In genomic region chr17:46618394-46618768, GRCm38 (mm10) we compare ENCODE assay signal across 9 mouse cellular contexts. TPM values are rescaled to one million over a fixed set of nuclear protein-coding genes. Genes with fewer than 3 reads are reported as not detected.
DNase-seq lines count a peak whose midpoint lies in the region; ATAC-seq and TF ChIP-seq lines count a peak whose summit lies in the region.
"Had no signal": no experiment of that assay in that cellular context is flagged by ENCODE, and none has a peak within 500 bp of the region (broad histone marks: within the 10 kb centered on the region; RNA-seq: fewer than 3 reads in every experiment).

No protein-coding gene starts in this region.

- no peak for DNase-seq in left cerebral cortex, adult 2 months (ENCODE audit: extremely low spot score in 1 of 2, low spot score in 2 of 2)
- DNase-seq in left cerebral cortex, adult 9 months (ENCODE audit: low spot score in 2 of 2) = no peak
- peak; percentile 50 for DNase-seq in forebrain, embryonic 10.5 days (ENCODE audit: extremely low spot score, low spot score)
- DNase-seq in urinary bladder, adult 18-20 months (ENCODE audit: low spot score in 2 of 2) = no peak
- DNase-seq in B cell, adult 2 months = no peak

- H3K4me3 ChIP-seq in left cerebral cortex, adult 2 months = no peak overlapping the region
- peak overlapping the region; percentile 44 for H3K4me3 ChIP-seq in forebrain, embryonic 10.5 days
- H3K4me3 ChIP-seq in intestine, embryonic 16.5 days (ENCODE audit: low read length) = peak overlapping the region; percentile 23
- no peak overlapping the region for H3K4me3 ChIP-seq in neural tube, embryonic 13.5 days

- 0 out of 2 replicates have a peak, but pooled peaks cover 4% of the 10 kb centered on the region for H3K9me3 ChIP-seq in forebrain, embryonic 10.5 days
- no peaks in the 10 kb centered on the region for H3K9me3 ChIP-seq in intestine, embryonic 16.5 days (ENCODE audit: control insufficient read depth, low read length)
- no peaks in the 10 kb centered on the region for H3K9me3 ChIP-seq in neural tube, embryonic 13.5 days

- H3K27me3 ChIP-seq in forebrain, embryonic 10.5 days (ENCODE audit: poor library complexity, severe bottlenecking) = no peaks in the 10 kb centered on the region
- H3K27me3 ChIP-seq in intestine, embryonic 16.5 days (replicated peaks; ENCODE audit: control insufficient read depth, insufficient read depth, low read length) = no peaks in the 10 kb centered on the region
- no peaks in the 10 kb centered on the region for H3K27me3 ChIP-seq in neural tube, embryonic 13.5 days
- H3K27me3 ChIP-seq: Patski had no signal

- peak overlapping the region; percentile 60 for H3K27ac ChIP-seq in left cerebral cortex, adult 2 months
- peak overlapping the region; percentile 96 for H3K27ac ChIP-seq in forebrain, embryonic 10.5 days
- peak overlapping the region; percentile 87 for H3K27ac ChIP-seq in intestine, embryonic 16.5 days (ENCODE audit: low read length)
- H3K27ac ChIP-seq in neural tube, embryonic 13.5 days (replicated peaks) = peak overlapping the region; percentile 84

- peaks cover 13% of the 10 kb centered on the region for H3K36me3 ChIP-seq in forebrain, embryonic 10.5 days (replicated peaks)
- H3K36me3 ChIP-seq in intestine, embryonic 16.5 days (ENCODE audit: control insufficient read depth, insufficient read depth, low read length) = no peaks in the 10 kb centered on the region
- no peaks in the 10 kb centered on the region for H3K36me3 ChIP-seq in neural tube, embryonic 13.5 days

- peak overlapping the region; percentile 63 for H3K9ac ChIP-seq in intestine, embryonic 16.5 days (ENCODE audit: low read depth, low read length)
- peak overlapping the region; percentile 60 for H3K9ac ChIP-seq in neural tube, embryonic 13.5 days

- intact Hi-C loops in left cerebral cortex, adult 2 months (cut with DNase I) = no loop called here

- peaks cover 96% of the 10 kb centered on the region for H3K4me1 ChIP-seq in forebrain, embryonic 10.5 days
- peaks cover 68% of the 10 kb centered on the region for H3K4me1 ChIP-seq in intestine, embryonic 16.5 days (ENCODE audit: control insufficient read depth, insufficient read depth, low read length)
- H3K4me1 ChIP-seq in neural tube, embryonic 13.5 days (replicated peaks) = peaks cover 73% of the 10 kb centered on the region

- no peak for TF ChIP-seq CTCF in left cerebral cortex, adult 2 months (IDR thresholded peaks at IDR 0.05)

- peak overlapping the region; percentile 44 for H3K4me2 ChIP-seq in intestine, embryonic 16.5 days (ENCODE audit: low read depth, low read length)
- peak overlapping the region; percentile 36 for H3K4me2 ChIP-seq in neural tube, embryonic 13.5 days

- peak; percentile 39 for ATAC-seq in intestine, embryonic 16.5 days
- ATAC-seq in neural tube, embryonic 13.5 days (ENCODE audit: low read depth) = no peak
- ATAC-seq in monocyte, adult 5-6 weeks (replicated peaks; ENCODE audit: insufficient number of reproducible peaks, low FRiP score, low TSS enrichment, poor library complexity, severe bottlenecking) = no peak
- ATAC-seq: Patski had no signal

- WGBS in forebrain, embryonic 10.5 days = under 1% methylated on average over 6 of the region's 6 CpGs
- 14% methylated on average over 6 of the region's 6 CpGs for WGBS in intestine, embryonic 16.5 days
- 9% methylated on average over 6 of the region's 6 CpGs for WGBS in neural tube, embryonic 13.5 days

RNA-seq across cellular contexts. Expression of gene Ptk7, which starts 10.9 kb away (rescaled TPM):
- 1 to 10 TPM; 8.3 to 9.4 TPM for total RNA-seq in left cerebral cortex, adult 2 months (2021)
- polyA plus RNA-seq in forebrain, embryonic 10.5 days (2016; fragmentation: Nextera tagmentation; extraction: Ambion mirVana) = 66.0 and 68.4 TPM in 2 replicates
- polyA plus RNA-seq in intestine, embryonic 16.5 days (2015; fragmentation: Nextera tagmentation; extraction: Ambion mirVana) = 53.2 and 54.4 TPM in 2 replicates
- 38.7 and 41.3 TPM in 2 replicates for polyA plus RNA-seq in neural tube, embryonic 13.5 days (2015; fragmentation: Nextera tagmentation; extraction: Ambion mirVana)
- total RNA-seq in monocyte, adult 5-6 weeks (2017) = not detected in 3 replicates

RNA-seq across cellular contexts. Expression of gene Klc4, which starts 27.4 kb away (rescaled TPM):
- 10 to 100 TPM; 21.9 to 24.4 TPM for total RNA-seq in left cerebral cortex, adult 2 months (2021)
- polyA plus RNA-seq in forebrain, embryonic 10.5 days (2016; fragmentation: Nextera tagmentation; extraction: Ambion mirVana) = 29.1 and 31.8 TPM in 2 replicates
- polyA plus RNA-seq in intestine, embryonic 16.5 days (2015; fragmentation: Nextera tagmentation; extraction: Ambion mirVana) = 93.7 and 104 TPM in 2 replicates
- polyA plus RNA-seq in neural tube, embryonic 13.5 days (2015; fragmentation: Nextera tagmentation; extraction: Ambion mirVana) = 41.8 and 45.3 TPM in 2 replicates
- 15.6 to 18.9 TPM (median 18.5 TPM) in 3 replicates for total RNA-seq in monocyte, adult 5-6 weeks (2017)

RNA-seq across cellular contexts. Expression of gene Mrpl2, which starts 27.6 kb away (rescaled TPM):
- total RNA-seq in left cerebral cortex, adult 2 months (2021) = 10 to 100 TPM; 49.1 to 53.2 TPM
- polyA plus RNA-seq in forebrain, embryonic 10.5 days (2016; fragmentation: Nextera tagmentation; extraction: Ambion mirVana) = 136 and 137 TPM in 2 replicates
- 164 and 170 TPM in 2 replicates for polyA plus RNA-seq in intestine, embryonic 16.5 days (2015; fragmentation: Nextera tagmentation; extraction: Ambion mirVana)
- 63.2 and 70.1 TPM in 2 replicates for polyA plus RNA-seq in neural tube, embryonic 13.5 days (2015; fragmentation: Nextera tagmentation; extraction: Ambion mirVana)
- 26.1 to 33.3 TPM (median 28.5 TPM) in 3 replicates for total RNA-seq in monocyte, adult 5-6 weeks (2017)

RNA-seq across cellular contexts. Expression of gene Cul7, which starts 31.8 kb away (rescaled TPM):
- 10 to 100 TPM; 25.9 to 30.0 TPM for total RNA-seq in left cerebral cortex, adult 2 months (2021)
- 38.0 and 40.9 TPM in 2 replicates for polyA plus RNA-seq in forebrain, embryonic 10.5 days (2016; fragmentation: Nextera tagmentation; extraction: Ambion mirVana)
- polyA plus RNA-seq in intestine, embryonic 16.5 days (2015; fragmentation: Nextera tagmentation; extraction: Ambion mirVana) = 42.4 and 43.1 TPM in 2 replicates
- 40.0 and 41.7 TPM in 2 replicates for polyA plus RNA-seq in neural tube, embryonic 13.5 days (2015; fragmentation: Nextera tagmentation; extraction: Ambion mirVana)
- total RNA-seq in monocyte, adult 5-6 weeks (2017) = 2.0 to 3.2 TPM (median 3.2 TPM) in 3 replicates

RNA-seq across cellular contexts. Expression of gene Rrp36, which starts 55.8 kb away (rescaled TPM):
- 10 to 100 TPM; 14.9 to 15.7 TPM for total RNA-seq in left cerebral cortex, adult 2 months (2021)
- polyA plus RNA-seq in forebrain, embryonic 10.5 days (2016; fragmentation: Nextera tagmentation; extraction: Ambion mirVana) = 69.0 and 70.1 TPM in 2 replicates
- 64.8 and 67.4 TPM in 2 replicates for polyA plus RNA-seq in intestine, embryonic 16.5 days (2015; fragmentation: Nextera tagmentation; extraction: Ambion mirVana)
- polyA plus RNA-seq in neural tube, embryonic 13.5 days (2015; fragmentation: Nextera tagmentation; extraction: Ambion mirVana) = 47.7 and 53.5 TPM in 2 replicates
- total RNA-seq in monocyte, adult 5-6 weeks (2017) = 52.8 to 99.5 TPM (median 65.5 TPM) in 3 replicates

Comparison
In these comparisons a context has a peak if more than half of its experiments do, and no peak if none do; other contexts are left out.
1. H3K4me3 ChIP-seq: peak in forebrain, embryonic 10.5 days (single experiment) and intestine, embryonic 16.5 days (single experiment); none in left cerebral cortex, adult 2 months (single experiment) and neural tube, embryonic 13.5 days (single experiment).
2. Peak in every context shown above with its lines, with median percentiles within 50 percentile points of each other: H3K27ac ChIP-seq.